Mouse (Mus musculus): ENCODE results near the gene Usp19.

DNA sequence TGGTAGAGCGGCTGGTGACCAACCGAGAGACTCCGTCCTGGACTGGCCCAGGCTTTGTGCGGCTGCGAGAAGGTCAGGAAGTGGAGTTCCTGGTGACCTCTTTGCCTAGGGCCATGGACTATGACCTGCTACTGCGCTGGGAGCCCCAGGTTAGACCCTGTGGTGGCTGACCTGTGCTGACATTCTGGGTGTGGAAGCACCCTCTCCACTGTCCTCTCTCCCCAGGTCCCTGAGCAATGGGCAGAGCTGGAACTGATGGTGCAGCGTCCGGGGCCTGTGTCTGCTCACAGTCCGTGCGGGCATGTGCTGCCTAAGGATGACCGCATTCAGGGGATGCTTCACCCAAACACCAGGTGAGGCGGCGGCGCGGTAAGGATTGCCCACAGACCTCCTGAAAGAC lies 6.4 kb upstream of the Usp19 start:
- TF ChIP-seq GATA1 (IDR thresholded peaks at IDR 0.05; ENCODE audit: low read length) (no peak), TAL1 (IDR thresholded peaks at IDR 0.05; ENCODE audit: low read length) (no peak)

All from erythroblast, embryonic 14.5 days (primary cell).